Mouse (Mus musculus) forebrain, embryonic 16.5 days (tissue): ENCODE data around the gene Tnni3. TPM values are rescaled to one million over a fixed set of nuclear protein-coding genes. Genes with fewer than 3 reads are reported as not detected.

Experiments used
- ATAC-seq: fragments of 200-750 bp; cut with Nextera tagmentation; 2 replicates; pipeline ENCODE4 v1.8.0; 2017; ENCODE audit warnings: mild to moderate bottlenecking, moderate library complexity
- H3K27ac ChIP-seq: fragments of 300-500 bp; sonication (generic); 2 replicates; pipeline ENCODE4 v1.5.1; 2014; ENCODE audit warnings: low read length, control low read depth
- H3K27me3 ChIP-seq: fragments of 300-500 bp; sonication (generic); replicated peaks from 2 replicates; pipeline ENCODE4 v1.6.1; 2014; ENCODE audit warnings: low read length; ENCODE audit not compliant: control insufficient read depth, insufficient read depth
- H3K36me3 ChIP-seq: fragments of 300-500 bp; sonication (generic); 2 replicates; pipeline ENCODE4 v1.6.1; 2014; ENCODE audit not compliant: control insufficient read depth, insufficient read depth
- H3K4me1 ChIP-seq: fragments of 300-500 bp; sonication (generic); replicated peaks from 2 replicates; pipeline ENCODE4 v1.6.1; 2014; ENCODE audit warnings: low read length; ENCODE audit not compliant: control insufficient read depth, insufficient read depth
- H3K4me2 ChIP-seq: fragments of 300-500 bp; sonication (generic); 2 replicates; pipeline ENCODE4 v1.6.1; 2014; ENCODE audit warnings: mild to moderate bottlenecking, low read length, control low read depth
- H3K4me3 ChIP-seq: fragments of 300-500 bp; sonication (generic); replicated peaks from 2 replicates; pipeline ENCODE4 v1.5.1; 2014; ENCODE audit warnings: mild to moderate bottlenecking, low read length, control low read depth
- H3K9ac ChIP-seq: fragments of 300-500 bp; sonication (generic); replicated peaks from 2 replicates; pipeline ENCODE4 v1.6.1; 2014; ENCODE audit warnings: low read depth, low read length, control low read depth
- H3K9me3 ChIP-seq: fragments of 300-500 bp; sonication (generic); 2 replicates; pipeline ENCODE4 v1.6.1; 2016; ENCODE audit warnings: low read length; ENCODE audit not compliant: control insufficient read depth
- WGBS: fragments of 180-500 bp; shearing (Covaris S2); extraction: QIAGEN DNeasy Blood & Tissue Kit; methylation state at CpG from one replicate; pipeline ENCODE4 v1.1.7; 2014; 5-methylcytosine and 5-hydroxymethylcytosine counted together
- polyA plus RNA-seq: library from polyadenylated mRNA; unstranded; fragments of >200 nt; fragmentation: Nextera tagmentation; extraction: Ambion mirVana; gene quantifications from 2 replicates; pipeline ENCODE4 v1.2.1, GENCODE M21; 2015

Tnni3 gene
- polyA plus RNA-seq, 1 experiment from 2014 or later: 1.2 TPM

- peaks cover 10% of the 10 kb centered on the region for H3K4me1 ChIP-seq
- WGBS: 92% methylated on average over 33 of the region's 33 CpGs
- H3K9me3 ChIP-seq: no peaks in the 10 kb centered on the region
- no peak overlapping the region for H3K4me2 ChIP-seq
- H3K9ac ChIP-seq: no peak overlapping the region
- no peak overlapping the region for H3K4me3 ChIP-seq
- no peaks in the 10 kb centered on the region for H3K36me3 ChIP-seq
- H3K27ac ChIP-seq: no peak overlapping the region
- ATAC-seq: no peak
- 0 out of 2 replicates have a peak, but pooled peaks cover 4% of the 10 kb centered on the region for H3K27me3 ChIP-seq
Observed at GRCm38 (mm10) chr7:4523205-4524130, 561 bp downstream of the Tnni3 start.

DNA sequence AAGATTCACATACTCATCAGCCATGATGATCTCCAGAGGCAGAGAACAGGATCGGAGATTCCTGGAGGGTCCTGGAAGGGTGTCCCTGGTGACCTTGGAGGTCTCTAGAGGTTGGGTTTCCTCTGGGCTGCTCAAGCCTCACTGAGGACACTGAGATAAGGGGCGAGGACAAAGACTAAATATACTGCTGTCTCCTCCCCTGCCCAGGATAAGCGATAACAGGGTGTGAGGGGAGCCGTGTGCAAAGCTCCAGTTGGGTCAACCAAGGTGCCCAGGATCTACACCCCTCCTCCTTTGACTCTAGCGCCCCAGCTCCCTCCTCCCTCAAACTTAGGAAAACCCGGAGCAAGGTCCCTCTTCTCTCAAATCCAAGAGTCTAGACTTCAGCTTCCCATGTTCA is 1.7 kb downstream of the Tnni3 start:
- no peak overlapping the region for H3K27ac ChIP-seq
- no peak for ATAC-seq
- no peak overlapping the region for H3K9ac ChIP-seq
- H3K4me1 ChIP-seq: peaks cover 10% of the 10 kb centered on the region
- no peaks in the 10 kb centered on the region for H3K36me3 ChIP-seq
- WGBS: 83% methylated on average over 6 of the region's 6 CpGs
- no peaks in the 10 kb centered on the region for H3K9me3 ChIP-seq
- H3K4me3 ChIP-seq: no peak overlapping the region
- H3K27me3 ChIP-seq: 0 out of 2 replicates have a peak, but pooled peaks cover 4% of the 10 kb centered on the region
- H3K4me2 ChIP-seq: no peak overlapping the region

DNA sequence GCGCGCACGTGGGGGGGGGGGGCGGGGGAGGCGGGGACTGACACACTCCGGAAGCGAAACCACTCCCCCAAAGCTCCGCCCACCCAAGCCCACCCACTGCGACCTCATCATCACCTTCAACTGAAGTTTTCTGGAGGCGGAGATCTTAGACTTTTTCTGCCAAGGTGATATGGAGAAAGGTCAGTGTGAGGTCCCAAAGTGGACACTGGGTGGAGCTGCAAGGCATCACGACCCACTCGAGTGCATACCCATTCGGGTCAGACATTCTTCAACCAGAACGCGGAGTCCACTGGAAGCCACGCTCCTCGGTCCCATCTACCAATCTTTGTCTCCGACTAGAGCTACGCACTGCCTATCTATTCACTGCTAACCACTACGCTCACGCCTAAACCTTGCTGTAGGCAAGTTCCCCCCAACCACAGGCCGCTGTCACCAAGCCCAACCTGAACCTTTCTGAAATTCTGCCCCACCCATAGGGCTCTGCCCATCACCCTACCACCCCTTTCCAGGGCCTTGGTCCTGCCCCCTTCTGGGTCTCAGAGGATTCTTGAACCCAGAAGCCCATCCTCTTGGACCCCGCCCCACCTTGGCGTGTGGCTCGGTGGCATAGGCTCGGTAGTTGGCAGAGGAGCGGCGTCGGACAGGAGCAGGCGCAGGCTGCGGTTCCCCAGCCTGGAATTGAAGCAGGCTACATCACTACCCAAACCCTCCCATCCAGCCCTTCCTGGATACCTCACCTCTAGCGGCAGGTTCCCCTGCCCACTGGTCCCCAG is 2.6 kb downstream of the Tnni3 start:
- Histone ChIP-seq H3K27me3 (0 out of 2 replicates have a peak, but pooled peaks cover 4% of the 10 kb centered on the region), H3K36me3 (no peaks in the 10 kb centered on the region), H3K4me1 (peaks cover 6% of the 10 kb centered on the region), H3K4me2 (peak overlapping the region; percentile 59), H3K4me3 (peak overlapping the region; percentile 27), H3K9ac (no peak overlapping the region; the same call in 1 of the 2 replicates), H3K27ac (no peak overlapping the region), H3K9me3 (no peaks in the 10 kb centered on the region)
- ATAC-seq: no peak
- WGBS: 37% methylated on average over 32 of the region's 32 CpGs

GRCm38 (mm10) chr7:4518487-4518886 is 5.5 kb downstream of the Tnni3 start:
- Histone ChIP-seq H3K4me1 (peaks cover 6% of the 10 kb centered on the region), H3K9me3 (no peaks in the 10 kb centered on the region), H3K4me3 (no peak overlapping the region), H3K27ac (no peak overlapping the region), H3K27me3 (0 out of 2 replicates have a peak, but pooled peaks cover 4% of the 10 kb centered on the region), H3K4me2 (no peak overlapping the region), H3K9ac (no peak overlapping the region), H3K36me3 (no peaks in the 10 kb centered on the region)
- WGBS: 82% methylated on average over 1 of the region's 1 CpGs
- no peak for ATAC-seq

- Histone ChIP-seq H3K4me3 (no peak within 1 kb of the TSS), H3K9ac (no peak within 1 kb of the TSS), H3K4me2 (no peak within 1 kb of the TSS), H3K9me3 (no peaks in the 10 kb centered on the region), H3K27ac (no peak within 1 kb of the TSS), H3K4me1 (peaks cover 6% of the 10 kb centered on the region), H3K36me3 (no peaks in the 10 kb centered on the region), H3K27me3 (0 out of 2 replicates have a peak, but pooled peaks cover 4% of the 10 kb centered on the region)
- ATAC-seq: no peak
- WGBS: 19% methylated on average over 3 of the region's 4 CpGs
Observed at GRCm38 (mm10) chr7:4516332-4517050, 7.5 kb downstream of the Tnni3 start, which contains the start of gene Tnnt1. Gene Tnnt1 (minus strand): TSS chr7:4516382.

GRCm38 (mm10) chr7:4515853-4516252 is 8.2 kb downstream of the Tnni3 start:
- 0 out of 2 replicates have a peak, but pooled peaks cover 4% of the 10 kb centered on the region for H3K27me3 ChIP-seq
- H3K4me3 ChIP-seq: no peak overlapping the region
- H3K9ac ChIP-seq: no peak overlapping the region
- H3K36me3 ChIP-seq: no peaks in the 10 kb centered on the region
- no peaks in the 10 kb centered on the region for H3K9me3 ChIP-seq
- H3K27ac ChIP-seq: no peak overlapping the region
- no peak overlapping the region for H3K4me2 ChIP-seq
- 67% methylated on average over 6 of the region's 6 CpGs for WGBS
- no peak for ATAC-seq
- peaks cover 2% of the 10 kb centered on the region for H3K4me1 ChIP-seq

- Histone ChIP-seq H3K9ac (no peak overlapping the region), H3K4me1 (no peaks in the 10 kb centered on the region), H3K9me3 (no peaks in the 10 kb centered on the region), H3K4me2 (no peak overlapping the region), H3K36me3 (no peaks in the 10 kb centered on the region), H3K27ac (no peak overlapping the region), H3K4me3 (no peak overlapping the region), H3K27me3 (0 out of 2 replicates have a peak, but pooled peaks cover 2% of the 10 kb centered on the region)
- 42% methylated on average over 6 of the region's 6 CpGs for WGBS
- ATAC-seq: no peak
Observed at GRCm38 (mm10) chr7:4513829-4514712, 10.0 kb downstream of the Tnni3 start.

DNA sequence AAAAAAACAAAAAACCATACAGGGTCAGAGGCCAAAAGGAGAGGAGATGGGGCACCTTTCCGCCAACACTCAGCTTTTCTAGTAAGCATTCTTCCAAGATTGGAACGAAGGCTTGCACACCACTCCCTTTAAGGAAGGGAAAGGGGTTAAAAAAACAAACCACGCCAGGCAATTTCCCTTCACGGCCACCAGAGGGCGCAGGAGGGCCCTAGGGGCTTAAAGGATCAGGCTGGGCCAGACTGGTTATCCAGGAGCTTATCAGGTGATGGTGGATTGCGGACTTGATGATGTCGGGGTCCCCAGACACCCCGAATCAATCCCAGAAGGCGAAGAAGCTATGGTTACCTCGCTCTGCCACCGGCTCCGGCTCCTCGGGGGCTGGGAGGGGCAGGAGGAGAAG is 10.8 kb downstream of the Tnni3 start:
- no peak for ATAC-seq
- no peak overlapping the region for H3K9ac ChIP-seq
- WGBS: 31% methylated on average over 13 of the region's 13 CpGs
- H3K9me3 ChIP-seq: no peaks in the 10 kb centered on the region
- no peaks in the 10 kb centered on the region for H3K36me3 ChIP-seq
- H3K4me1 ChIP-seq: no peaks in the 10 kb centered on the region
- H3K27me3 ChIP-seq: 0 out of 2 replicates have a peak, but pooled peaks cover 2% of the 10 kb centered on the region
- H3K4me2 ChIP-seq: no peak overlapping the region
- H3K4me3 ChIP-seq: no peak overlapping the region
- H3K27ac ChIP-seq: no peak overlapping the region
